Mouse (Mus musculus) stomach, embryonic 16.5 days (tissue): ENCODE data around the gene Prdm1. TPM values are rescaled to one million over a fixed set of nuclear protein-coding genes. Genes with fewer than 3 reads are reported as not detected.
A peak's percentile ranks its signal among the peaks of the same experiment; 100 is the strongest.

ENCODE experiments used
- ATAC-seq: fragments of 200-750 bp; cut with Nextera tagmentation; 2 replicates; pipeline ENCODE4 v1.8.0; 2017; ENCODE audit warnings: moderate number of reproducible peaks, moderate TSS enrichment; ENCODE audit not compliant: insufficient read depth, low FRiP score
- H3K27ac ChIP-seq: fragments of 300-500 bp; sonication (generic); 2 replicates; pipeline ENCODE4 v1.5.1; 2014; ENCODE audit warnings: low read length
- H3K27me3 ChIP-seq: fragments of 300-500 bp; sonication (generic); 2 replicates; pipeline ENCODE4 v1.6.1; 2014; ENCODE audit warnings: low read length, control low read depth, mixed read lengths; ENCODE audit not compliant: control insufficient read depth, insufficient read depth
- H3K36me3 ChIP-seq: fragments of 300-500 bp; sonication (generic); 2 replicates; pipeline ENCODE4 v1.6.1; 2014; ENCODE audit warnings: low read length; ENCODE audit not compliant: control insufficient read depth, insufficient read depth
- H3K4me1 ChIP-seq: fragments of 300-500 bp; sonication (generic); 2 replicates; pipeline ENCODE4 v1.6.1; 2014; ENCODE audit warnings: low read length, control low read depth, mixed read lengths; ENCODE audit not compliant: control insufficient read depth, insufficient read depth
- H3K4me2 ChIP-seq: fragments of 300-500 bp; sonication (generic); 2 replicates; pipeline ENCODE4 v1.6.1; 2014; ENCODE audit warnings: low read depth, low read length, mixed read lengths
- H3K4me3 ChIP-seq: fragments of 300-500 bp; sonication (generic); replicated peaks from 2 replicates; pipeline ENCODE4 v1.5.1; 2014; ENCODE audit warnings: mild to moderate bottlenecking, low read length
- H3K9ac ChIP-seq: fragments of 300-500 bp; sonication (generic); 2 replicates; pipeline ENCODE4 v1.6.1; 2014; ENCODE audit warnings: low read length
- H3K9me3 ChIP-seq: fragments of 300-500 bp; sonication (generic); replicated peaks from 2 replicates; pipeline ENCODE4 v1.6.1; 2016; ENCODE audit warnings: low read length, control low read depth; ENCODE audit not compliant: control insufficient read depth
- WGBS: fragments of 180-500 bp; shearing (Covaris S2); extraction: QIAGEN DNeasy Blood & Tissue Kit; methylation state at CpG from one replicate; pipeline ENCODE4 v1.1.7; 2014; 5-methylcytosine and 5-hydroxymethylcytosine counted together
- polyA plus RNA-seq: library from polyadenylated mRNA; unstranded; fragments of >200 nt; fragmentation: Nextera tagmentation; extraction: Ambion mirVana; gene quantifications from 2 replicates; pipeline ENCODE4 v1.2.1, GENCODE M21; 2015

Gene Prdm1
- polyA plus RNA-seq, 1 experiment from 2014 or later, result 6.8 TPM

- H3K9ac ChIP-seq, result no peak overlapping the region
- no peak overlapping the region for H3K27ac ChIP-seq
- ATAC-seq, result no peak
- no peak overlapping the region for H3K4me2 ChIP-seq
- H3K4me3 ChIP-seq, result no peak overlapping the region
- H3K27me3 ChIP-seq, result no peaks in the 10 kb centered on the region
- H3K36me3 ChIP-seq, result no peaks in the 10 kb centered on the region
- no peaks in the 10 kb centered on the region for H3K9me3 ChIP-seq
- no peaks in the 10 kb centered on the region; the same call in 1 of the 2 replicates for H3K4me1 ChIP-seq
- 83% methylated on average over 11 of the region's 11 CpGs for WGBS
Measured at GRCm38 (mm10) chr10:44439732-44440131, 88.6 kb downstream of the Prdm1 start.

DNA sequence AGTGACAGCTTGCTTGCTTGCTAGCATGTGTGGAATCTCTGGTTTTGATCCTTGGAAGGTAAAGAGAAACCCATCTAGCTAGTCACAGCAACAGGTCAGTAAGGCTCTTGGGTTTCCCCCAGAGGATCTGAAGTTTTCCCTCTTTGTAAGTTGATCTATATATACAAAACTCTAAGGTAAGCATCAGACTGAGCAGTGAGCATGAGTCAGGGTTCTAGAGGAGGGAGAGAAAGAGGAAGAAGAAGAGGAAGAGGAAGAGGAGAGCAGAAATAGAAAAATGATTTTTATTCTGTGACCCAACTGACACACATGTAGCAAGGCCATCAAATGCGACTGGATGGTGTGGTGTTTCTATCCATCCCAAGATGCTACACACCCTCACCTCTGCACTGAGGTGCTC is 90.7 kb downstream of the Prdm1 start:
- ATAC-seq, result no peak
- no peak overlapping the region for H3K4me3 ChIP-seq
- H3K4me1 ChIP-seq, result no peaks in the 10 kb centered on the region
- 88% methylated on average over 1 of the region's 1 CpGs for WGBS
- H3K27me3 ChIP-seq, result no peaks in the 10 kb centered on the region
- no peaks in the 10 kb centered on the region for H3K36me3 ChIP-seq
- H3K9ac ChIP-seq, result no peak overlapping the region
- H3K9me3 ChIP-seq, result no peaks in the 10 kb centered on the region
- no peak overlapping the region for H3K4me2 ChIP-seq
- no peak overlapping the region for H3K27ac ChIP-seq

GRCm38 (mm10) chr10:44435956-44436355 is 92.3 kb downstream of the Prdm1 start:
- no peak overlapping the region for H3K9ac ChIP-seq
- no peaks in the 10 kb centered on the region for H3K36me3 ChIP-seq
- H3K4me1 ChIP-seq, result no peaks in the 10 kb centered on the region
- no peak for ATAC-seq
- H3K27me3 ChIP-seq, result no peaks in the 10 kb centered on the region
- H3K9me3 ChIP-seq, result no peaks in the 10 kb centered on the region
- H3K4me2 ChIP-seq, result no peak overlapping the region
- H3K4me3 ChIP-seq, result no peak overlapping the region
- 81% methylated on average over 4 of the region's 4 CpGs for WGBS
- H3K27ac ChIP-seq, result no peak overlapping the region

DNA sequence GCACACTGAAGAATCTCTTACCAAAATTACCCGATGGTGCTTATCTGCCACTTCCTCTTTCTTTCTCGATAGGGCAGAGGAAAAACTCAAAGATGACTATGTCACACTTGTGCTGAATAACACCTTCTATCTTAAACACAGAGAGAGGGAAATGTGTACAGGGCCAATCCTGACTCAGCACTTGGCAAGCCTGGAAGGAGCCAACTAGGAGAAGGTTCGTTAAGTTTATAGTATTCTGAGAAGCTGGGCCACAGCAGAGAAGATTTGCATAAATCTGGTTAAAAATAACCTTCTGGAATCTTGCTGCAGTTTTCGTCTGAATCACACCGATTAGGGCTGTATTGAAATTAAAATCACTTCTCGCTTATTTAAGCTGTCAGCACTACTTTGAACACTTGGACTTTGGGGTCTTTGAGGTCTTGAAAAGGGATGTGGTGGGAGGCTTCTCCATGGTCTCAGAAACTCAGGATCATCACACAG is 93.6 kb downstream of the Prdm1 start:
- H3K4me1 ChIP-seq, result no peaks in the 10 kb centered on the region
- H3K36me3 ChIP-seq, result no peaks in the 10 kb centered on the region
- no peak overlapping the region for H3K4me2 ChIP-seq
- H3K9me3 ChIP-seq, result no peaks in the 10 kb centered on the region
- no peak overlapping the region for H3K9ac ChIP-seq
- H3K27ac ChIP-seq, result no peak overlapping the region
- no peak for ATAC-seq
- WGBS, result 69% methylated on average over 6 of the region's 6 CpGs
- H3K4me3 ChIP-seq, result no peak overlapping the region
- H3K27me3 ChIP-seq, result no peaks in the 10 kb centered on the region

GRCm38 (mm10) chr10:44432235-44432634 is 96.1 kb downstream of the Prdm1 start:
- no peak for ATAC-seq
- no peak overlapping the region for H3K9ac ChIP-seq
- no peak overlapping the region for H3K27ac ChIP-seq
- no peaks in the 10 kb centered on the region for H3K27me3 ChIP-seq
- 66% methylated on average over 11 of the region's 11 CpGs for WGBS
- H3K9me3 ChIP-seq, result no peaks in the 10 kb centered on the region
- no peaks in the 10 kb centered on the region for H3K36me3 ChIP-seq
- no peaks in the 10 kb centered on the region for H3K4me1 ChIP-seq
- H3K4me2 ChIP-seq, result no peak overlapping the region
- H3K4me3 ChIP-seq, result no peak overlapping the region

GRCm38 (mm10) chr10:44431689-44432088 is 96.6 kb downstream of the Prdm1 start:
- Histone ChIP-seq H3K27ac (peak overlapping the region; percentile 49; the same call in 1 of the 2 replicates), H3K9me3 (no peaks in the 10 kb centered on the region), H3K4me3 (no peak overlapping the region), H3K27me3 (no peaks in the 10 kb centered on the region), H3K4me1 (no peaks in the 10 kb centered on the region), H3K36me3 (no peaks in the 10 kb centered on the region), H3K4me2 (no peak overlapping the region), H3K9ac (no peak overlapping the region)
- ATAC-seq, result no peak; the same call in 1 of the 2 replicates
- 61% methylated on average over 4 of the region's 4 CpGs for WGBS

GRCm38 (mm10) chr10:44429177-44429888 is 99.0 kb downstream of the Prdm1 start:
- WGBS, result 90% methylated on average over 14 of the region's 14 CpGs
- Histone ChIP-seq H3K27me3 (no peaks in the 10 kb centered on the region), H3K4me1 (no peaks in the 10 kb centered on the region), H3K4me2 (no peak overlapping the region), H3K27ac (no peak overlapping the region), H3K36me3 (no peaks in the 10 kb centered on the region), H3K4me3 (no peak overlapping the region), H3K9ac (no peak overlapping the region), H3K9me3 (no peaks in the 10 kb centered on the region)
- no peak for ATAC-seq

GRCm38 (mm10) chr10:44427891-44428361 is 100.4 kb downstream of the Prdm1 start:
- Histone ChIP-seq H3K9me3 (no peaks in the 10 kb centered on the region), H3K9ac (no peak overlapping the region), H3K27me3 (no peaks in the 10 kb centered on the region), H3K27ac (peak overlapping the region; percentile 83), H3K36me3 (no peaks in the 10 kb centered on the region), H3K4me2 (no peak overlapping the region), H3K4me3 (no peak overlapping the region), H3K4me1 (no peaks in the 10 kb centered on the region)
- WGBS, result 59% methylated on average over 12 of the region's 12 CpGs
- peak; percentile 90 for ATAC-seq

GRCm38 (mm10) chr10:44427426-44427825 is 100.9 kb downstream of the Prdm1 start:
- no peak for ATAC-seq
- Histone ChIP-seq H3K4me2 (no peak overlapping the region), H3K27me3 (no peaks in the 10 kb centered on the region), H3K9me3 (no peaks in the 10 kb centered on the region), H3K4me3 (no peak overlapping the region), H3K27ac (peak overlapping the region; percentile 83), H3K36me3 (no peaks in the 10 kb centered on the region), H3K4me1 (no peaks in the 10 kb centered on the region), H3K9ac (no peak overlapping the region)
- WGBS, result 83% methylated on average over 11 of the region's 11 CpGs
